Mouse (Mus musculus) MEL (cell line): ENCODE results near the gene Zfp352.
"Not testable (repeated sequence)": the region's sequence is repeated elsewhere in the genome, so short reads cannot be mapped to it uniquely, and the experiment has no call there.

Experiments
- CTCF ChIP-seq, 3 experiments: IDR thresholded peaks in 2 of 3; conservative IDR thresholded peaks in 1 of 3; 2 replicates each; pipeline ENCODE4 v1.5.1; 2011 to 2012; ENCODE audit warnings: low read length in 3 of 3, low read depth in 2 of 3, mild to moderate bottlenecking in 2 of 3, improper control_type of control experiment in 1 of 3, inconsistent platforms in 1 of 3, mixed read lengths in 1 of 3, moderate library complexity in 1 of 3; ENCODE audit not compliant: control insufficient read depth in 1 of 3, insufficient read depth in 1 of 3, poor library complexity in 1 of 3, severe bottlenecking in 1 of 3
- EP300 ChIP-seq, 2 experiments: IDR thresholded peaks; 2 replicates each; pipeline ENCODE4 v1.6.1; 2011; ENCODE audit warnings: improper control_type of control experiment in 2 of 2, low read length in 2 of 2, low read depth in 1 of 2, mild to moderate bottlenecking in 1 of 2
- GATA1 ChIP-seq: IDR thresholded peaks from 2 replicates; pipeline ENCODE4 v1.6.1; 2011; ENCODE audit warnings: low read depth, low read length, improper control_type of control experiment
- POLR2A ChIP-seq, 2 experiments: IDR thresholded peaks; 2 replicates each; pipeline ENCODE4 v1.6.1; 2011 to 2012; ENCODE audit warnings: low read length in 2 of 2, mild to moderate bottlenecking in 2 of 2, control low read depth in 1 of 2, improper control_type of control experiment in 1 of 2, low read depth in 1 of 2, moderate library complexity in 1 of 2; ENCODE audit not compliant: control insufficient read depth in 1 of 2, insufficient read depth in 1 of 2, poor library complexity in 1 of 2
- ZMIZ1 ChIP-seq: IDR thresholded peaks from 2 replicates; pipeline ENCODE4 v1.6.1; 2012; ENCODE audit warnings: low read depth, mild to moderate bottlenecking, inconsistent platforms, low read length, improper control_type of control experiment, moderate library complexity

GRCm38 (mm10) chr4:90235646-90236045, 17.0 kb downstream of the Zfp352 start:
- not testable (repeated sequence) for TF ChIP-seq EP300 (IDR thresholded peaks at IDR 0.05; ENCODE audit: low read depth in 1 of 2, low read length in 2 of 2); GATA1; POLR2A (IDR thresholded peaks at IDR 0.05; ENCODE audit: control insufficient read depth in 1 of 2, insufficient read depth in 1 of 2, low read depth in 1 of 2, low read length in 2 of 2, poor library complexity in 1 of 2); CTCF (IDR thresholded peaks at IDR 0.05 in 2 of 3, conservative IDR thresholded peaks at IDR 0.05 in 1 of 3; ENCODE audit: control insufficient read depth in 1 of 3, insufficient read depth in 1 of 3, low read depth in 2 of 3, low read length in 3 of 3, poor library complexity in 1 of 3, severe bottlenecking in 1 of 3); ZMIZ1
